Mouse (Mus musculus) spleen, adult 2 months (tissue): Measurements from ENCODE around the gene Adarb1. TPM values are rescaled to one million over a fixed set of nuclear protein-coding genes. Genes with fewer than 3 reads are reported as not detected.

Experiments used
- DNase-seq, 2 experiments: peaks; one replicate each; pipeline versions ENCODE4 v3.0.0 to v3.0.0-alpha.2; 2012 to 2021; ENCODE audit warnings: low spot score in 2 of 2, low read depth in 1 of 2
- H3K27ac ChIP-seq: fragments of 200-500 bp; 2 replicates; pipeline ENCODE4 v1.5.1; 2012; ENCODE audit warnings: low read length, inconsistent platforms; ENCODE audit not compliant: insufficient read depth
- H3K27me3 ChIP-seq: fragments of 200-500 bp; 2 replicates; pipeline ENCODE4 v1.6.1; 2012; ENCODE audit warnings: mild to moderate bottlenecking, moderate library complexity, low read length, inconsistent platforms; ENCODE audit not compliant: control insufficient read depth, insufficient read depth
- H3K36me3 ChIP-seq: fragments of 200-500 bp; 2 replicates; pipeline ENCODE4 v1.6.1; 2012; ENCODE audit warnings: mild to moderate bottlenecking, low read length, inconsistent platforms; ENCODE audit not compliant: control insufficient read depth, insufficient read depth
- H3K4me1 ChIP-seq: fragments of 200-500 bp; 2 replicates; pipeline ENCODE4 v1.6.1; 2011; ENCODE audit warnings: inconsistent platforms; ENCODE audit not compliant: control insufficient read depth, insufficient read depth, insufficient read length
- H3K4me3 ChIP-seq: fragments of 200-500 bp; 2 replicates; pipeline ENCODE4 v1.5.1; 2011; ENCODE audit warnings: mild to moderate bottlenecking, inconsistent platforms; ENCODE audit not compliant: insufficient read depth, insufficient read length; ENCODE audit errors: extremely low read depth
- CTCF ChIP-seq: fragments of 200-500 bp; IDR thresholded peaks from 2 replicates; pipeline ENCODE4 v1.5.1; 2011; ENCODE audit warnings: mild to moderate bottlenecking, inconsistent platforms; ENCODE audit not compliant: insufficient read depth, insufficient read length, insufficient replicate concordance; ENCODE audit errors: extremely low read depth
- POLR2A ChIP-seq: fragments of 200-500 bp; IDR thresholded peaks from 2 replicates; pipeline ENCODE4 v1.6.1; 2011; ENCODE audit warnings: low read depth, low read length, inconsistent platforms
- WGBS: fragments of 180-500 bp; shearing (Covaris S2); methylation state at CpG from one replicate; pipeline ENCODE4 v1.1.7; 2018; 5-methylcytosine and 5-hydroxymethylcytosine counted together
- polyA plus RNA-seq: library from polyadenylated mRNA; depleted of rRNA; stranded (reverse); fragments of >200 nt; gene quantifications from 2 replicates; pipeline ENCODE4 v1.2.3, GENCODE M21; 2012

Gene Adarb1
- polyA plus RNA-seq, 1 experiment: 2.2 TPM

DNA sequence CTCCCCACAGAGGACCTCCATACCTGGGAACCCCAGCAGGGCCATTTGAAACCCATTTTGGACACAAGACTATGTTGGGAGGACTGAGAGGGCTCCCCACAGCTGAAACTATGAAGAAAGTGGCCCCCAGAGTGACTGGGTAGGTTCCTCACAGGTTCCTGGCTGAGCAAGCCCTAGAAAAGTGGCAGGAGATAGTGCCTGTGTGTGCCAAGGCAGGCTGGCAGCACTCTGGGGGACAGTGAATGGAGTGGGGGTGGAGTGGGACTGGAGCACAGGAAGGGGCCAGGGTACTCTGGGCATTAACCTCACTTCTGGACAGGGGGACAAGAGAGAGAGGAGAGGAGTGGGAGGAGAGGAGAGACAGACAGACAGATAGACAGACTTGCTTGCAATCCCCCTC, 144.3 kb downstream of the Adarb1 start:
- H3K4me3 ChIP-seq: no peak overlapping the region
- TF ChIP-seq CTCF (no peak), POLR2A (no peak)
- no peaks in the 10 kb centered on the region for H3K27me3 ChIP-seq
- H3K4me1 ChIP-seq: peaks cover 3% of the 10 kb centered on the region; the same call in 1 of the 2 replicates
- H3K27ac ChIP-seq: no peak overlapping the region
- no peak for DNase-seq
- peaks cover 6% of the 10 kb centered on the region for H3K36me3 ChIP-seq

DNA sequence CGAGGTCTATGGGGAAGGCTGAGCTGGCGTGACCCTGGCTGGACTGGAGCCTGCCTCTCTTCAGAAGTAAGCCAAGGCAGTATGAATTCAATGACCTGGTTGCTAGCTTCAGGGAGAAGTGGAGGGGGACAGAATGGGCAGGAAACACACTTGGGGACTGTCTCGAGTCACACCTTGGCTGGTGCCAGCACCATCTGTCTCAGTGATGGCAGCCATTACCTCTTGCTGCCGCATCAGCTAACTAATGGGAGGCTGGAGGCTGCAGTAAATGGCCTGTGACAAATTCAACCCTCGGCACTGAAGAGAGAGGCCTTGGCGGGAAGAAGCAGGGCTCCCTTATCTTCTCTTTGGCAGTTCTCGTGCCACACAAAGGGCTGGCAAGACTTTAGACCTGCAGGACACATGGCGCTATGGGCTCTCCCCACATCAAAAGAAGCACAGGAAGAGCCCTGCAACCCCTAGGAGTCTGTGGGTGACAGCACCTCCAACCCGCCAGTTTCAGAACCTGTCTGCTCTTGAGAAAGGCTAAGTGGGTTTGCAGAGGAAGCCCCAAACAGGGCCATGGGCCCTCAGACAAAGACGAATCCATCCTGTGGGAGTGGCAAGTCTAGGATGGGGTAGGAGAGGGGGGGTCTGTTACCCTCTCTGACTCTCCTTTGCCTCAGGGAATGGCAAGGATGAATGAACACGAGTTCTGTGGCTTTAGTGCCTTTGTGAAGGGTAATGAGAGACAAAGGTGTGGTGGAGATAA, 144.9 kb downstream of the Adarb1 start:
- 38% methylated on average over 11 of the region's 11 CpGs for WGBS
- DNase-seq: no peak
- no peak overlapping the region for H3K4me3 ChIP-seq
- H3K27ac ChIP-seq: no peak overlapping the region; the same call in 1 of the 2 replicates
- H3K36me3 ChIP-seq: peaks cover 12% of the 10 kb centered on the region
- TF ChIP-seq CTCF: no peak
- no peaks in the 10 kb centered on the region for H3K27me3 ChIP-seq
- peaks cover 3% of the 10 kb centered on the region; the same call in 1 of the 2 replicates for H3K4me1 ChIP-seq

DNA sequence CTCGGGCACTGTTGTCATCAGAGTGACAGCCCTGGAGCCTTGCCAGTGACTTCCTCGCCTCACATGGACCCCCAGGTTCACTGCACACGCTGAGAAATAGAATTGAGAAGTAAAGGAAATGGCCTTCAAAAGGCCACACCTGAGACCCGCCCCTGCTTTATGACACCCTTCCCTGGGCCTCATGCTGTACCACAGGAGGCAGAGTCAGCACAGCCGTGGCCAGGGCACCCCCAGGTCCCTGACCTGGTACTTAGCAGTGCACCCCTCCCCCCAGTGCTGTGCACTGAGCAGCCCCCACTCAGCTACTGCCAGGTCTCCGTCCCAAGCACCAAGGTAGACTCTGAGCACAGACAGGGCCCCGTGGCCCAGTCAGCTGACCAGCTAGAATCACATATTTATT, 148.9 kb downstream of the Adarb1 start:
- no peaks in the 10 kb centered on the region for H3K27me3 ChIP-seq
- H3K36me3 ChIP-seq: peaks cover 39% of the 10 kb centered on the region
- TF ChIP-seq CTCF: no peak
- no peak for TF ChIP-seq POLR2A
- peaks cover 3% of the 10 kb centered on the region; the same call in 1 of the 2 replicates for H3K4me1 ChIP-seq
- 90% methylated on average over 7 of the region's 7 CpGs for WGBS
- DNase-seq: no peak
- no peak overlapping the region for H3K4me3 ChIP-seq
- H3K27ac ChIP-seq: no peak overlapping the region

DNA sequence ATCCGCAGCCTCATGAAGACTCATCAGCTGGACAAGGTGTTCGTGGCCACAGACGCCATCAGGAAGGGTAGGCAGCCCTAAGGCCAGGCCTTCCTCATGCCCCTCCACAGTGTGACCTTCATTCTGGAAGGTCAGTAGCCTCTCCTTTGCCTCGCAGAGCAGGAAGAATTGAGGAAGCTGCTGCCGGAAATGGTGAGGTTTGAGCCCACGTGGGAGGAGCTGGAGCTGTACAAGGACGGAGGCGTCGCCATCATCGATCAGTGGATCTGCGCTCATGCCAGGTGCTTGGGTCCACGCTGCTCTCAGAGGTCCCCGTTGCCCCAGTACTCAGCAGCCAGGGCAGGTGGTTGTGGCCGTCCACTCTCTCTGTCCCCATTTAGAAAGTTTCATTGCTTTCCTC, 151.0 kb downstream of the Adarb1 start:
- Histone ChIP-seq H3K4me1 (no peaks in the 10 kb centered on the region), H3K36me3 (peaks cover 50% of the 10 kb centered on the region), H3K4me3 (no peak overlapping the region), H3K27ac (no peak overlapping the region), H3K27me3 (no peaks in the 10 kb centered on the region)
- DNase-seq: no peak
- 79% methylated on average over 14 of the region's 14 CpGs for WGBS
- TF ChIP-seq CTCF: no peak

DNA sequence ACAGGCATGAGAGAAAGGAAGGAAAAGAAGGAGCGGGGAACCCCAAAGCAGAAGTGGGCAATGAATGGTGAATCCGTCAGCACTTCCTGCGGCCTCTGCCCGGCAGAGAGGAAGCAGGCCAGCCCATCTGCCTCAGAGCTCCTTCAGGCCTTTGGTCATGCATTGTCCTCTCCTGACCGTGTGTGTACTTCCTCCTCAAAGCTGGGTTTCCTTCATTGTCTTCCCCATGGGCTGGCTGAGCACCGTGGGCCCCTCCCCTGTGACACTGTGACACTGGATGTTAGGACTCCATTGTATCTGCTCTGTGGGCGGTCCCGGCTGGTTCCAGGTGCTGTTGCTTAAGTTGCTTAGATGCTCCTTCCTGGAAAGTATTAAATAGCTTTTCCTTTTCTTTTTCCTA, 151.8 kb downstream of the Adarb1 start:
- no peak overlapping the region for H3K4me3 ChIP-seq
- TF ChIP-seq POLR2A (no peak), CTCF (no peak)
- H3K4me1 ChIP-seq: no peaks in the 10 kb centered on the region
- no peak for DNase-seq
- no peak overlapping the region for H3K27ac ChIP-seq
- H3K27me3 ChIP-seq: no peaks in the 10 kb centered on the region
- peaks cover 52% of the 10 kb centered on the region for H3K36me3 ChIP-seq
- WGBS: 63% methylated on average over 8 of the region's 8 CpGs

DNA sequence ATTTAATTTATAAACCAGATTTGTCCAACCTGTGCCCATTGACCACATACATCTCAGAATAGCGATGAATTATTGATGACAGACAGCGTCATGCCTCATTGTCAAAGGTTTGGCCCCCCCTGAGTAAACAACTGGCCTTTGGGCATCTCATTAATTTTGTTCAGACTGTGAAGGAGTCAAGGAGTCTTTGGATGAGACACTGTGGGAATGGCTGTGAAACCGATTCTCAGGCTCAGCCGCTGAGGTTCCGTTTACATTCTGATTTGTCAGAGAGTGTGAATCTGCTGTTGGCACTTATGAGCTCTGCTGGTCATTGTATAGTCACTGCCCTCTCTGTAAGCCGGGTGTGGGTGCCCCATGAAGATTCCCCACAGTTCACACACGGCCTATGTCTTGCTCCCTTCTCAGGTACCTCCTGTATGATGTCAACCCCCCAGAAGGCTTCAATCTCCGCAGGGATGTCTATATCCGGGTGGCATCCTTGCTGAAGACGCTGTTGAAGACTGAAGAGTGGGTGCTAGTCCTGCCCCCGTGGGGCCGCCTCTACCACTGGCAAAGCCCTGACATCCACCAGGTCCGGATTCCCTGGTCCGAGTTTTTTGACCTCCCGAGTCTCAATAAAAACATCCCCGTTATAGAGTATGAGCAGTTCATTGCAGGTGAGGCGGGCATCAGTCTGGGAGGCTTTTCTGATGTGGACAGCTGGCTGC, 157.7 kb downstream of the Adarb1 start:
- H3K4me1 ChIP-seq: no peaks in the 10 kb centered on the region
- no peak for DNase-seq
- H3K4me3 ChIP-seq: no peak overlapping the region
- TF ChIP-seq POLR2A: no peak
- no peak for TF ChIP-seq CTCF
- H3K27ac ChIP-seq: no peak overlapping the region
- WGBS: 93% methylated on average over 17 of the region's 17 CpGs
- peaks cover 21% of the 10 kb centered on the region for H3K36me3 ChIP-seq
- no peaks in the 10 kb centered on the region for H3K27me3 ChIP-seq
